ENCODE assay signal across 8 mouse cellular contexts in the genomic region with DNA sequence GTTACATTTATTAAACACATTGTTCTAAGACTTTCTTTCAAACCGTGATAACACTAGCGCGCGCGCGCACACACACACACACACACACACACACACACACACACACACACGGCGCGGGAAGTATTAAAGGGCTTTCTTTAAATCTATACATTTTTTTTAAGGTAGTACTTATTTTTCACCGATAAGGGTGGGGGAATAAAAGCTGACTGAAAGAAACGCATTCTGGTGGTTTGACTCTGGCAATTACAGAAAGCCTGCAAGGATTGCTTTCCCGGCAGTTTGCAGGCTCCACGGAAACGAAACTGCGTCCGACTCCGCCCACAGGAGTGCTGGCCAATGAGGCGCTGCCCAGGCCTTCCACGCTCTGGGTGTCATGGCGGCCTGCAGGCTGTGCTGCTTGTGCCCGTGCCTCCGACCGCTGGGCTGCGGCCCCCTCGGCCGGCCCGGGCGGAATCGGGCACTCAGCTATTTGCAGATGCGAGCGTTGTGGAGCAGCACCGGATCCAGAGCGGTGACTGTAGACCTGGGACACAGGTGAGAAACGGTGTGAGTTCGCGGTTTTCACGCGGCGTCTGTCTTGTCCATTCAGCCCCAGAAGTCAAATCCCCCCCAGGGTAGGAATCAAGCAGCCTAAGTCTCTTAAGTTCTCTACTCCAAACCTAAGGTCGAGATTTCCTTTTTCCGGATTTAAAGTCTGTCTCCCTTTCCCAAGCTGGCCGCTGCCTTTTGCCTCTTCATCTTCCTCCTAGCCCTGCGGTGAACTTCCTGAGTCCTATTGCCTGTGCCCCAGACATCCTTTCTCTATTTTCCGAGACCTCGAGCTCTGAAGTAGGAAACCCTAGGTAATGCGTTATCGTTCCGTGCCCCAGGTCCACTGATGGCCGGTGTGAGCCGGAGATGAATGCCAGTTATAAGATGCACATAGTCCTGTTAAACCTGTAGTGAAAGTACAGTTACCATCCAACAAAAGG. TPM values are rescaled to one million over a fixed set of nuclear protein-coding genes. Genes with fewer than 3 reads are reported as not detected.
DNase-seq lines count a peak whose midpoint lies in the region; ATAC-seq and TF ChIP-seq lines count a peak whose summit lies in the region.

Gene Pnpt1 (plus strand): TSS at position 360 of the 971 bp plus-strand sequence.

- no peak for TF ChIP-seq RAD21 in CH12.LX (IDR thresholded peaks at IDR 0.05; ENCODE audit: low read depth, low read length)

- H3K79me2 ChIP-seq in CH12.LX (replicated peaks; ENCODE audit: control insufficient read depth, extremely low read depth, insufficient read depth, poor library complexity, severe bottlenecking) = peaks cover 18% of the 10 kb centered on the region

- peaks cover 13 to 28% of the 10 kb centered on the region in 2 experiments for H3K36me3 ChIP-seq in CH12.LX (replicated peaks in 1 of 2; ENCODE audit: control insufficient read depth in 1 of 2, insufficient read depth in 1 of 2, low read length in 1 of 2)
- peaks cover 3% of the 10 kb centered on the region; the same call in 1 of the 2 replicates for H3K36me3 ChIP-seq in forebrain, embryonic 11.5 days (ENCODE audit: control insufficient read depth, insufficient read depth, low read length)
- peaks cover 8% of the 10 kb centered on the region for H3K36me3 ChIP-seq in heart, embryonic 16.5 days (ENCODE audit: control insufficient read depth, insufficient read depth)
- peaks cover 16% of the 10 kb centered on the region for H3K36me3 ChIP-seq in liver, embryonic 15.5 days (replicated peaks)
- peaks cover 13% of the 10 kb centered on the region for H3K36me3 ChIP-seq in neural tube, embryonic 12.5 days

- WGBS in forebrain, embryonic 11.5 days = 6% methylated on average over 50 of the region's 50 CpGs
- WGBS in heart, embryonic 16.5 days = 4% methylated on average over 50 of the region's 50 CpGs
- 2% methylated on average over 50 of the region's 50 CpGs for WGBS in liver, embryonic 15.5 days (ENCODE audit: insufficient replicate concordance)
- 7% methylated on average over 50 of the region's 50 CpGs for WGBS in neural tube, embryonic 12.5 days

- dilution Hi-C loops in CH12.LX (cut with MboI; ENCODE audit: extremely low pct_ligation_motif_present, extremely low pct_unique_long_range_greater_than_20kb, low sequenced_read_pairs) = no loop called here

- peak within 1 kb of the TSS; percentile 14; the same call in 1 of the 2 replicates for H3K27ac ChIP-seq in CH12.LX (ENCODE audit: insufficient read depth, low read depth)
- H3K27ac ChIP-seq in forebrain, embryonic 11.5 days (ENCODE audit: low read depth, low read length) = 0 out of 2 replicates have a peak within 1 kb of the TSS, but pooled peaks have one; percentile 25
- peak within 1 kb of the TSS; percentile 61 for H3K27ac ChIP-seq in heart, embryonic 16.5 days (ENCODE audit: low read length)
- peak within 1 kb of the TSS; percentile 58 for H3K27ac ChIP-seq in liver, embryonic 15.5 days (replicated peaks)
- no peak within 1 kb of the TSS for H3K27ac ChIP-seq in neural tube, embryonic 12.5 days

- H3K4me1 ChIP-seq in CH12.LX (ENCODE audit: control insufficient read depth in 1 of 2, insufficient read depth in 2 of 2) = peaks cover 0 to 16% of the 10 kb centered on the region in 2 experiments; a peak in 2 of 4 replicates
- no peaks in the 10 kb centered on the region for H3K4me1 ChIP-seq in forebrain, embryonic 11.5 days (replicated peaks; ENCODE audit: control insufficient read depth, insufficient read depth, low read length)
- no peaks in the 10 kb centered on the region; the same call in 1 of the 2 replicates for H3K4me1 ChIP-seq in heart, embryonic 16.5 days (ENCODE audit: control insufficient read depth, insufficient read depth, low read length)
- H3K4me1 ChIP-seq in liver, embryonic 15.5 days (replicated peaks) = peaks cover 8% of the 10 kb centered on the region
- H3K4me1 ChIP-seq in neural tube, embryonic 12.5 days = peaks cover 4% of the 10 kb centered on the region; the same call in 1 of the 2 replicates

- no peaks in the 10 kb centered on the region for H3K9me3 ChIP-seq in CH12.LX (replicated peaks; ENCODE audit: low read length)
- no peaks in the 10 kb centered on the region for H3K9me3 ChIP-seq in forebrain, embryonic 11.5 days (ENCODE audit: control insufficient read depth, low read length)
- H3K9me3 ChIP-seq in heart, embryonic 16.5 days (replicated peaks; ENCODE audit: control insufficient read depth, low read length) = no peaks in the 10 kb centered on the region
- no peaks in the 10 kb centered on the region for H3K9me3 ChIP-seq in liver, embryonic 15.5 days (replicated peaks)
- H3K9me3 ChIP-seq in neural tube, embryonic 12.5 days = no peaks in the 10 kb centered on the region

- peak; percentile 95 for DNase-seq in CH12.LX (ENCODE audit: extremely low read depth)
- DNase-seq in c-Kit-positive CD71-positive TER-119-negative erythroid progenitor cells, embryonic 14.5 days (ENCODE audit: low read depth) = peak; percentile 90
- peak; percentile 94 for DNase-seq in forebrain, embryonic 11.5 days (ENCODE audit: low spot score)
- DNase-seq in kidney, postnatal 36 days = peak; percentile 93 to 96
- peak; percentile 90 for DNase-seq in telencephalon, adult 2 months (ENCODE audit: low read depth, low spot score)

- TF ChIP-seq CTCF in CH12.LX (conservative IDR thresholded peaks at IDR 0.05 in 1 of 2, IDR thresholded peaks at IDR 0.05 in 1 of 2; ENCODE audit: low read depth in 2 of 2, low read length in 2 of 2) = no peak

- peak within 1 kb of the TSS; percentile 63 to 100 (median 86) for H3K4me3 ChIP-seq in CH12.LX (replicated peaks in 1 of 3; ENCODE audit: low read depth in 2 of 3, low read length in 2 of 3, poor library complexity in 1 of 3)
- H3K4me3 ChIP-seq in forebrain, embryonic 11.5 days (ENCODE audit: low read depth, low read length) = peak within 1 kb of the TSS; percentile 82
- H3K4me3 ChIP-seq in heart, embryonic 16.5 days (ENCODE audit: low read length) = peak within 1 kb of the TSS; percentile 92
- peak within 1 kb of the TSS; percentile 86 for H3K4me3 ChIP-seq in liver, embryonic 15.5 days (replicated peaks)
- H3K4me3 ChIP-seq in neural tube, embryonic 12.5 days = peak within 1 kb of the TSS; percentile 82

- TF ChIP-seq POLR2A in CH12.LX (IDR thresholded peaks at IDR 0.05; ENCODE audit: low read depth, low read length) = peak; percentile 96

- H3K4me2 ChIP-seq in CH12.LX (ENCODE audit: insufficient read depth, low read depth, poor library complexity, severe bottlenecking) = peak within 1 kb of the TSS; percentile 94
- peak within 1 kb of the TSS; percentile 67 for H3K4me2 ChIP-seq in forebrain, embryonic 11.5 days (ENCODE audit: low read depth, low read length, severe bottlenecking)
- H3K4me2 ChIP-seq in heart, embryonic 16.5 days (ENCODE audit: low read depth, low read length) = peak within 1 kb of the TSS; percentile 70
- peak within 1 kb of the TSS; percentile 77 for H3K4me2 ChIP-seq in liver, embryonic 15.5 days
- peak within 1 kb of the TSS; percentile 75 for H3K4me2 ChIP-seq in neural tube, embryonic 12.5 days (replicated peaks)

- H3K9ac ChIP-seq in CH12.LX (ENCODE audit: insufficient read depth, low read depth) = peak within 1 kb of the TSS; percentile 88
- H3K9ac ChIP-seq in forebrain, embryonic 11.5 days (ENCODE audit: low read length) = peak within 1 kb of the TSS; percentile 87
- peak within 1 kb of the TSS; percentile 83 for H3K9ac ChIP-seq in heart, embryonic 16.5 days (ENCODE audit: low read length)
- H3K9ac ChIP-seq in liver, embryonic 15.5 days = peak within 1 kb of the TSS; percentile 84
- H3K9ac ChIP-seq in neural tube, embryonic 12.5 days = peak within 1 kb of the TSS; percentile 81

- peak; percentile 100 for ATAC-seq in forebrain, embryonic 11.5 days (replicated peaks; ENCODE audit: low FRiP score)
- peak; percentile 100 for ATAC-seq in heart, embryonic 16.5 days (replicated peaks; ENCODE audit: extremely low read depth, insufficient read depth, low FRiP score)
- peak; percentile 100 for ATAC-seq in liver, embryonic 15.5 days (ENCODE audit: insufficient read depth)
- ATAC-seq in neural tube, embryonic 12.5 days (ENCODE audit: low FRiP score, low read depth) = peak; percentile 100

- in situ Hi-C loops in CH12.LX (cut with MboI; ENCODE audit: low pct_ligation_motif_present, low pct_unique_long_range_greater_than_20kb, low sequenced_read_pairs) = no loop called here

- no peak for TF ChIP-seq EP300 in CH12.LX (IDR thresholded peaks at IDR 0.05; ENCODE audit: low read length)

- H3K27me3 ChIP-seq in CH12.LX (replicated peaks) = no peaks in the 10 kb centered on the region
- H3K27me3 ChIP-seq in forebrain, embryonic 11.5 days (ENCODE audit: control insufficient read depth, insufficient read depth, low read length) = no peaks in the 10 kb centered on the region
- H3K27me3 ChIP-seq in heart, embryonic 16.5 days (ENCODE audit: control insufficient read depth, insufficient read depth, low read length) = no peaks in the 10 kb centered on the region
- no peaks in the 10 kb centered on the region for H3K27me3 ChIP-seq in liver, embryonic 15.5 days
- no peaks in the 10 kb centered on the region for H3K27me3 ChIP-seq in neural tube, embryonic 12.5 days (replicated peaks)

TF ChIP-seq in CH12.LX, 34 proteins besides CTCF, POLR2A, EP300 and RAD21 (continues in another document):
- TF ChIP-seq UBTF (IDR thresholded peaks at IDR 0.05; ENCODE audit: low read depth, low read length) (no peak), JUND (conservative IDR thresholded peaks at IDR 0.05; ENCODE audit: low read depth, low read length) (no peak), IRF4 (IDR thresholded peaks at IDR 0.05; ENCODE audit: low read depth, low read length) (peak; percentile 90), TCF12 (IDR thresholded peaks at IDR 0.05; ENCODE audit: low read depth, low read length) (peak; percentile 89), MXI1 (IDR thresholded peaks at IDR 0.05; ENCODE audit: low read depth, low read length) (peak; percentile 83; the same call in 1 of the 2 replicates), ELF1 (IDR thresholded peaks at IDR 0.05; ENCODE audit: low read depth, low read length) (peak; percentile 66), JUN (IDR thresholded peaks at IDR 0.05; ENCODE audit: insufficient read depth, low read depth, low read length) (no peak), GABPA (IDR thresholded peaks at IDR 0.05; ENCODE audit: insufficient replicate concordance, low read depth, low read length) (no peak), MAZ (IDR thresholded peaks at IDR 0.05; ENCODE audit: low read depth, low read length) (no peak), RCOR1 (conservative IDR thresholded peaks at IDR 0.05; ENCODE audit: low read depth, low read length) (no peak), ZNF384 (IDR thresholded peaks at IDR 0.05; ENCODE audit: low read depth, low read length) (no peak)

RNA-seq across cellular contexts. Expression of gene Pnpt1, which starts in this region (rescaled TPM):
- 65.5 and 73.9 TPM in 2 replicates for total RNA-seq in CH12.LX (2012; rRNA removed)
- total RNA-seq in CH12.LX (2014; rRNA removed) = 137 and 158 TPM in 2 replicates
- 71.3 and 73.6 TPM in 2 replicates for polyA plus RNA-seq in CH12.LX (2012; ENCODE audit: insufficient read length, low read depth)
- 39.2 and 44.6 TPM in 2 replicates for polyA plus RNA-seq in forebrain, embryonic 11.5 days (2014; fragmentation: Nextera tagmentation; extraction: Ambion mirVana)
- polyA plus RNA-seq in heart, embryonic 16.5 days (2015; fragmentation: Nextera tagmentation; extraction: Ambion mirVana) = 36.1 and 41.1 TPM in 2 replicates
- 25.1 and 26.0 TPM in 2 replicates for polyA plus RNA-seq in liver, embryonic 15.5 days (2015; fragmentation: Nextera tagmentation; extraction: Ambion mirVana)
- 30.1 and 32.9 TPM in 2 replicates for polyA plus RNA-seq in neural tube, embryonic 12.5 days (2016; fragmentation: Nextera tagmentation; extraction: Ambion mirVana)
